Mouse (Mus musculus) testis, adult 2 months (tissue): ENCODE results near the gene Palmd. TPM values are rescaled to one million over a fixed set of nuclear protein-coding genes. Genes with fewer than 3 reads are reported as not detected.

ENCODE experiments used
- H3K27ac ChIP-seq: fragments of 200-500 bp; 2 replicates; pipeline ENCODE4 v1.5.1; 2012; ENCODE audit warnings: low read depth, low read length; ENCODE audit not compliant: control insufficient read depth, insufficient read depth
- H3K27me3 ChIP-seq: fragments of 200-500 bp; 2 replicates; pipeline ENCODE4 v1.6.1; 2012; ENCODE audit warnings: mild to moderate bottlenecking, low read length, moderate library complexity; ENCODE audit not compliant: control insufficient read depth, insufficient read depth
- H3K36me3 ChIP-seq: fragments of 200-500 bp; 2 replicates; pipeline ENCODE4 v1.6.1; 2012; ENCODE audit warnings: mild to moderate bottlenecking, low read length; ENCODE audit not compliant: control insufficient read depth, insufficient read depth
- H3K4me1 ChIP-seq: fragments of 200-500 bp; 2 replicates; pipeline ENCODE4 v1.6.1; 2012; ENCODE audit warnings: low read length; ENCODE audit not compliant: control insufficient read depth, insufficient read depth
- H3K4me3 ChIP-seq: fragments of 200-500 bp; 2 replicates; pipeline ENCODE4 v1.5.1; 2012; ENCODE audit warnings: low read depth, mild to moderate bottlenecking, low read length, moderate library complexity, mixed read lengths; ENCODE audit not compliant: control insufficient read depth
- CTCF ChIP-seq: fragments of 200-500 bp; IDR thresholded peaks from 2 replicates; pipeline ENCODE4 v1.5.1; 2012; ENCODE audit warnings: low read depth, mild to moderate bottlenecking, inconsistent platforms, low read length, moderate library complexity; ENCODE audit not compliant: control insufficient read depth, insufficient read depth, insufficient replicate concordance
- POLR2A ChIP-seq: fragments of 200-500 bp; IDR thresholded peaks from 2 replicates; pipeline ENCODE4 v1.6.1; 2012; ENCODE audit warnings: low read depth, mild to moderate bottlenecking, inconsistent platforms, low read length, moderate library complexity; ENCODE audit not compliant: control insufficient read depth
- polyA plus RNA-seq: library from polyadenylated mRNA; depleted of rRNA; stranded (reverse); fragments of >200 nt; gene quantifications from 2 replicates; pipeline ENCODE4 v1.2.3, GENCODE M21; 2012

Palmd gene
- polyA plus RNA-seq, 1 experiment, result 0.36 TPM

GRCm38 (mm10) chr3:116991180-116991579, 22.4 kb upstream of the Palmd start:
- no peak overlapping the region for H3K4me3 ChIP-seq
- TF ChIP-seq CTCF (no peak), POLR2A (no peak)
- H3K4me1 ChIP-seq, result no peaks in the 10 kb centered on the region
- no peaks in the 10 kb centered on the region for H3K27me3 ChIP-seq
- H3K36me3 ChIP-seq, result no peaks in the 10 kb centered on the region
- no peak overlapping the region for H3K27ac ChIP-seq

DNA sequence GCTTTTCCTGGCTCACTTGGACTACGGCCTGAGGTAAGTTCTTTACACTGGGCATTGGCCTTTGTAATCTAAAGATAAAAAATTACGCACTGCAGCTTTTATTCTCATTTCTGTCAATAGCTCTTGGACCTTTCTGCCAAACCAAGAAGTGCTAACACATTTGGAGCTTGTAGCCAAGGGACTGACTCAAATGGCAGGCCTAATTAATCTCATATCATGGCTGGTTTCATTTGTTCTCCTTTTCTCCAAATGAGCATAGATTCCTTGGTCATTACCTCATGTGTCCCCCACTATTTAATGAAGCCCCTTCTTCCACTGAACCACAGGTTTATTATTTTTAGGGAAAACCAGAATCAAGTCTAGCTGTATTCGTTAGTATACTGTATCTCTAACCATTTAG, 19.4 kb upstream of the Palmd start:
- no peaks in the 10 kb centered on the region for H3K27me3 ChIP-seq
- TF ChIP-seq POLR2A, result no peak
- no peak for TF ChIP-seq CTCF

DNA sequence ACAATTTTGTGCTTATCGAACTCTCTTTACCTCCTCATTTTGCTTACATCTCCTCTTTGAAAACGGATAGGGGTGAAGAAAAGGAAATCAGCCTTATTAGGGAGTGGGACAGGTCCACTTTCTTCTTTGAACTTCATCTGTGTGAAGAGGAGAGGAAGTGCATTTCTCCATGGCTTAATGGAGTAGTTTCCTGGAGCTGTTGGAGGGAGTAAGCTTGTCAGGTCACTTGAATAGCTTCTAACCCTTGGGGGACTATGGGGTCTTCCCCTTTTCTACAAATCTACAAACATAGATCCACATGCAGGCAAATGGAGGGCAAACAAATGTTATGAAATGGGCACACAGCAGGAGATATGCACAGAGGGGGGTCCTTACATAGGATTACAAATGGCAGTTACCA, 17.7 kb upstream of the Palmd start:
- Histone ChIP-seq H3K4me3 (no peak overlapping the region), H3K27ac (no peak overlapping the region), H3K4me1 (no peaks in the 10 kb centered on the region), H3K36me3 (no peaks in the 10 kb centered on the region), H3K27me3 (no peaks in the 10 kb centered on the region)
- TF ChIP-seq POLR2A, result no peak
- TF ChIP-seq CTCF, result no peak

More for the DNA sequence above, 19.4 kb upstream of the Palmd start:
- Histone ChIP-seq H3K36me3 (no peaks in the 10 kb centered on the region), H3K4me1 (no peaks in the 10 kb centered on the region), H3K4me3 (no peak overlapping the region), H3K27ac (no peak overlapping the region)

GRCm38 (mm10) chr3:116985741-116986140, 17.0 kb upstream of the Palmd start:
- Histone ChIP-seq H3K27me3 (no peaks in the 10 kb centered on the region), H3K36me3 (no peaks in the 10 kb centered on the region)
- no peak for TF ChIP-seq POLR2A
- no peak for TF ChIP-seq CTCF

GRCm38 (mm10) chr3:116985042-116985455, 16.3 kb upstream of the Palmd start:
- Histone ChIP-seq H3K27me3 (no peaks in the 10 kb centered on the region), H3K4me1 (no peaks in the 10 kb centered on the region), H3K4me3 (no peak overlapping the region), H3K36me3 (no peaks in the 10 kb centered on the region), H3K27ac (no peak overlapping the region)
- TF ChIP-seq CTCF, result no peak
- TF ChIP-seq POLR2A, result no peak

More at GRCm38 (mm10) chr3:116985741-116986140, 17.0 kb upstream of the Palmd start:
- Histone ChIP-seq H3K4me3 (no peak overlapping the region), H3K4me1 (no peaks in the 10 kb centered on the region), H3K27ac (no peak overlapping the region)

DNA sequence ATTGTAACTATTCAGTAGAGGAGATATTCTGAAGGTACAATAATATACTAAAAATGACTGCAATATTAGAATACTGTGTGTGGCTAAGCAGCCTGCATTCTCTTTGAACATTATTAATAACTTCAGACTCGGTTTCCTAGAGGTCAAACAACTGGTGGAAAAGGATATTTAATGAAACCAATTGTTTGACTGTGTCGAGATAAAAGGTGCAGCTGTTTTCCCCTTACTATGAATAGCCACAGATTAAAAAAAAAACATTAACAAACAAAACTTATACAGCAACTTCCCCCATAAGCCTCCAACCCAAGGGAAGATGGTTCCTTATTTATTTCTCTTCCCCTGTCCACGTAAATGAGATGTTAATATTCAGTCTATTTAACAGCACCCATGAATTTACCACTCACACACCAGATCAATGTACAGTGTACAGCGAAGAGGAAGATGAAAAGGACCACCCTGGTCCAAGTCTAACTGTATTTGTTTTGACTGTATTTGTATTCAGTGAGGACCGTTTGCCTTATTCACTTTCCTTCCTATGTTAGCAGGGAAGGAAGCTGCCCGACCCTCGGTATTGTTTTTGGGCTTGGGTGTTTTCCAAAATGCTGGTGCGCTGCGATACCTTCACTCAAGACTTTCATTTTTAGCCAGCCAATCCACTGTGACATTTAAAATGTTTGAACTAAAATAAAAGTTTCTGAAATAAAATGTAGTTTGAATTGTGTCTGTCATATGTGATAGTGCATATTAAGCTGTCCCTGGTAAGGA, 13.2 kb upstream of the Palmd start:
- H3K36me3 ChIP-seq, result no peaks in the 10 kb centered on the region
- H3K27me3 ChIP-seq, result no peaks in the 10 kb centered on the region
- no peak overlapping the region for H3K27ac ChIP-seq
- no peak overlapping the region for H3K4me3 ChIP-seq
- no peak for TF ChIP-seq POLR2A
- TF ChIP-seq CTCF, result no peak
- no peaks in the 10 kb centered on the region for H3K4me1 ChIP-seq

- Histone ChIP-seq H3K27ac (no peak overlapping the region), H3K27me3 (no peaks in the 10 kb centered on the region)
- TF ChIP-seq CTCF (no peak), POLR2A (no peak)
Observed at GRCm38 (mm10) chr3:116969786-116970185, 999 bp upstream of the Palmd start.

More at GRCm38 (mm10) chr3:116969786-116970185, 999 bp upstream of the Palmd start:
- no peak overlapping the region for H3K4me3 ChIP-seq
- H3K36me3 ChIP-seq, result no peaks in the 10 kb centered on the region
- peaks cover 3% of the 10 kb centered on the region for H3K4me1 ChIP-seq
